Mouse (Mus musculus) CH12F3 (cell line): ENCODE data around the gene Fam84b.
"Not testable (repeated sequence)": the region's sequence is repeated elsewhere in the genome, so short reads cannot be mapped to it uniquely, and the experiment has no call there.

Experiments used
- in situ Hi-C: fragments of 300-500 bp; cut with MboI; formaldehyde crosslinking; loops from 2 replicates; pipeline ENCODE4 v1.14.3; 2020; ENCODE audit warnings: low sequenced_read_pairs

The Fam84b gene

DNA sequence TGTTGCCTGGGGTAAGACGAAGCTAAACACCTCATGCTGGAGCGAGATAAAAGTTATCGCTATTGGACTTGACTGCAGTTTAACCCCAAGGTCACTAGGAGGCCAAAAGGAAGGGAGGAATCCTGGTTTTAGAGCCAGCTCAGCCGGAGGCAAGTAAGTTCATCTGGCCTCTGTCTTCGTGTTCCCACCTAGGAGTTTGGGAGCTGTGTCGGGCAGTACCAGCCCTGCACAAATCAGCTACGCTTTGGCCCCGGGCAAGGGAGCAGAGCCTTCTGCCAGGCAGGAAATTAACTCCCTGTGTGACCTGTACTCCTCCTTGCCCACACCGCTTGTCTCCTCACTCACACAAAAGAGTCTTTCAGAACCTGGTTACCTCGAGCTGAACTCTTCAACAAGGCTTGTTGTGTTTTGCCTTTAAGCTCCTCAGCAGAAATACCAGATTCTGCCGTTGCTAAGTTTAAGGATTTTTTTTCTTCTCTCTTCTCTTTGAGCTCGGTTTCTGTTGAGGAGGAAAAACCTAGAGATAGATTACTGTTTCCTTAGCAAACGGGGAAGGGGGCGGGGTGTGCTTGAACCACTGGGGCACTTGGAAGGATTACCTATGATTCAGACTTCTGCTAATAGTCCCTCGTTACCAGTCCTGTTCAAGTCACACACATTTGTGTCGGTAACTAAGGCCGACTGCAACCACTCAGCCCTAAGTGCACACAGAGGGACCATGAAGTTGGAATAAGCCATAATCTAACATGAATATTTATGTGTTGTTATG lies at the start of gene Fam84b:
Fam84b (minus strand) TSS at position 548 of the 769 bp plus-strand sequence.
- in situ Hi-C loops, result no loop called here

GRCm38 (mm10) chr15:60898187-60898965 lies 44.8 kb upstream of the Fam84b start:
- in situ Hi-C loops, result no loop called here

GRCm38 (mm10) chr15:60896040-60896439 lies 42.5 kb upstream of the Fam84b start:
- in situ Hi-C loops, result no loop called here

GRCm38 (mm10) chr15:60892976-60893463 lies 39.4 kb upstream of the Fam84b start:
- in situ Hi-C loops, result no loop called here

DNA sequence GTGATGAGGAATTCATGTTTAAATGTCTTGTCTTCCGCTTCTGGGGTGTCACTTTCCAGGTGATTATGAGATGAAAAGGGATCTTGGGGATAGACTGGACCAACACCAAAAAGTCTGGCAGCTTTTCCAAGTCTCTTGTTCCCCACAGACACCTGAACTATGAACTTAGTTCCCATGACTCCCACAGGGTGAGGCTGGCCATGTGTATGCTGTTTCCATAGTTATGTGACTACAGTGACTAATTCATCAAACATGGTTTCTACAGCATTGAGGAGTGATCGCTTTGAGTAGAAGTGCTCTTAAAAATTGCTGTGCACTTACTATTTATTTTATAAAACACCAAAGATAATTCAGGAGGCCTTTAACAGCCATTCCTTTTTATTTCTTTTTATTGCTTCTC lies 35.1 kb upstream of the Fam84b start:
- in situ Hi-C loops, result no loop called here

- in situ Hi-C loops, result no loop called here
These were observed 22.1 kb upstream of the Fam84b start for GRCm38 (mm10) chr15:60875721-60876120.

- in situ Hi-C loops, result no loop called here
These were observed 8.8 kb upstream of the Fam84b start for GRCm38 (mm10) chr15:60862417-60862816.

DNA sequence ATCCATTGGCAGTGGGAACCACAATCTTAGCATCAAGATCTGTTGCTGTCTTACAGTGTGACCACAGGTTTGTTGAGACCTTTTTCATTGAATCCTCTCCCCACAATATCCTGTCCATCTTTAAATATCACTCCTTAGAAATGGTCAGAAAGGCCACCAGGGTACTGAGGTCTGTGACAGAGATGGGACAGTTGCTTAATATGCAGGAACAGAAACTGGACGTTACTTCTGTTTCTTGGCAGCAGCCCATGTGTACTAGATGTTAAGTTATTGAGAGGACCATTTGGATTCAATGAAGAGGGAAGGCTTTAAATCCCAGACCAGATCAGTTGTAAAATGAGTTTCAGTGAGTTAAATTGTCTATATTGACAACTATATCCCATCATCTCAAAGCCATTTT lies 1.5 kb upstream of the Fam84b start:
- in situ Hi-C loops, result no loop called here

DNA sequence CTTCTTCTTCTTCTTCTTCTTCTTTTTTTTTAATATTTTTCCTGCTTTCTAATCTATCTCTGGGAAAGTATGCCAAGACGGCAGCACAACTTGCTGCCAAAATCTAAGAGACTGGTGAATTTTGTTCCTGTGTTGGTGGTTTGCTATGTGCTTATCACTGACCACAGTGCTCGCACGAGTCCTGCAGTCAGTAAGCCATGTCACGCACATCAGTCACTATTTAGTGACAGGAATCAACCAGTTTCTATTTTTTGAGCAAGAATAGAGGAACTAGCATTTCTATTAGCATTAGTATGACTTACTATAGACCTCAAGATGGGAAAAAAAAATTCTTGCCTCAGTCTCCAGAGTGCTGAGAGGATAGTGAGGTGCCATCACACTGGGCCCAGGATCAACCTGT lies 573 bp upstream of the Fam84b start:
- in situ Hi-C loops, result no loop called here

- in situ Hi-C loops, result no loop called here
These were observed 4.9 kb downstream of the Fam84b start for GRCm38 (mm10) chr15:60848630-60849029.

DNA sequence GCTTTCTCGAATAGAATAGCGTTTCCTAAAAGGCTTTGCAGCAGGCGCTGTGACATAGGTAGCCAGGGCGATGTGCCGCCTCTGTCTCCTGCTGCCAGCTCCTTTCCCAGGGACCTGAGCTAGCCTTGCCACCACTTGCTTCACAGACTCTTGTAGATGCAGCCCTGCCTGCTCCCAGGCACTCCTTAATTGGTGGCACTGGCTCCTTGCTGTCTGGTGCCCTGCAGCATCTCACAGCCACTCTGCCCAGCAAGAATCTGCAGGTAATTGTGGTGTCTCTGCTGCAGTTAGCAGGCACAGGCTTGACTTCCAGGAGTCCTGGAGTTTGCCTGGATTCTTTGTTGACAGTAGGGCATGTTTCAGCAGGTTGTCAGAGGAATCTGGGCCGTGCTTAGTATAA lies 7.3 kb downstream of the Fam84b start:
- in situ Hi-C loops, result no loop called here

DNA sequence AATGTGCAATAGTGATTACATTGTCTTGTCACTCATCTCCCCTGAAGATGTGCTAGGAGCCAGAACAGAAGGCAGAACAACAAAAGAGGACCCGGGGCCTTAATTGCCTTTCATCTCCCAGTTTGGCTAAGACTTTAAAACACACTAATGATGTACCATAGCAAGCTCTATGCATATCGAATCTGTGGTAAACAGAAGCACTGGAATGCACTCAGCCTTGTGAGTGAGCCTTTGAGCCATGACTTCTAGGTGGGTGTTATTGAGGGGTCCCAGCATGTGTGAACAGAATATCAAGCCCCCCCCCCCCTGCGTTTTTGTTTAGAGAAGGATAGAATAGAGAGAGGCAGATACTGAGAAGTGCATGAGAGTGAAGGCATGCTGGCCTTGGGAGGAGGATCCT lies 7.7 kb downstream of the Fam84b start:
- in situ Hi-C loops, result no loop called here

DNA sequence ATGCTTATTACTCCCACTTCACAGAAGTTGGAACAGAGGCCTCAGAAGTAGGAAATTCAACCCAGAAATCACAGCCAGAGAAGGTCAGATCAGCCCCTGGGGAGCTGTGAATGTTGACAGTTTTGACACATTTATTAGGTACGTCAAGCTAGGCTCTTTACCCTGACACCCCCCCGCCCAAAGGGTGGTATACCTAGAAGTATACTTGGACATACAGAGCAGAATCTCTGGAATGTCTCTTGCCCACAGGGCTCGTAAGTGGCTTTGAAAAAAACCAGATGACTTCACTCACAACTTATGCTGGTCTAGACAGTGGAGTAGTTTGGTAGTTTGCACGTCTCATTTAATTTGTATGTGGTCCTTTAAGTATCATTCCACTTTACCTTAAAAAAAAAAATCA lies 11.8 kb downstream of the Fam84b start:
- in situ Hi-C loops, result no loop called here

DNA sequence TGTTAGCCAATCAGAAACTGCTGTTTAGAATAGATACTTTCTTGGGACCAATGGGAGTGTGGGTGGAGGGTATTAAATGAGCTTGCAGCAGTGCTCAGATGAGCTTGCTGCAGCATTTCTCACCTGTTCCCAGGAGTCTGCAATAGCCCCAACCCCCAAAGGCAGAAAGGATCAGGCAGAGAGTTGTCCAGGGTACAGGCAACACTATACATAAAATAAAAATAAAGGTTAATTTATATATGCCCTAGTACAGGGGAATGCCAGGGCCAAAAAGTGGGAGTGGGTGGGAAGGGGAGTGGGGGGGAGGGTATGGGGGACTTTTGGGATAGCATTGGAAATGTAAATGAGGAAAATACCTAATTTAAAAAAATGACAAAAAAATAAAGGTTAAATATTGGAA lies 12.3 kb downstream of the Fam84b start:
- in situ Hi-C loops, result not testable (repeated sequence)

DNA sequence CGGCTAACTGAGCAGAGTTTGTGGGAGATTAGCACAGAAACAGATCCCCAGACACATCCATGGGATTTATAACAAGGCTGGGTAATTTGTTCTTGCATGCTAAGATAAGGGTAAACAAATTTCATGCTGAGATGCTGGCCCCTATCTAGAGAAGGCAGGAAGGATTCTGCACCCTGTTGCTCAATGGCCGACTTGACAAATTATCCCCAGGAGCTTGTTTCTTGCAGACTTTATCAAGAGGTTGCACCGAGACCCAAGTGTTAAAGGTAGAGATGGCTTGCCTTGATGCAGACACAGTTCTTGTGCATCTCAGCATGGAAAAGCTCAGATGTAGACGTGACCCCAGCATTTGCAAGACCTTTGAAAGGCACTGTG lies 13.3 kb downstream of the Fam84b start:
- in situ Hi-C loops, result no loop called here

GRCm38 (mm10) chr15:60839539-60840295 lies 13.9 kb downstream of the Fam84b start:
- in situ Hi-C loops, result no loop called here

DNA sequence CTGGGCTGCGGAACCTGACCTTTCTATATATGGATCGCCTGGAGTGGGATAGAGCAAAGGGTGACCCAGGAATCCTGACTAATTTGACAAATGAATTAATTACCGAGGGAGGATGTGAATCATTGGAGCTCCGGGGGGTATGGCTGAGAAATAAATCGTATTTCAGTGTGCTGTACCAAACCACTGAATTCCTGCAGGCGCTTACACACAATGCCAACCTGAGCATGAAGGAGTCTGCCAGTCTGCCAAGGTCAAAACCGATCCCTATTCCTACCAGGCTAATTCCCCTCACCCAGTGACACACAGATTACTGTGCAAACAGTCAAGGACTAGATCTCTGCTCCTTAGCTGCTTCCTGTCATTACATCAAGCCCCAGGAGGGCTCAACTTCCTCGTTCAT lies 15.4 kb downstream of the Fam84b start:
- in situ Hi-C loops, result no loop called here

DNA sequence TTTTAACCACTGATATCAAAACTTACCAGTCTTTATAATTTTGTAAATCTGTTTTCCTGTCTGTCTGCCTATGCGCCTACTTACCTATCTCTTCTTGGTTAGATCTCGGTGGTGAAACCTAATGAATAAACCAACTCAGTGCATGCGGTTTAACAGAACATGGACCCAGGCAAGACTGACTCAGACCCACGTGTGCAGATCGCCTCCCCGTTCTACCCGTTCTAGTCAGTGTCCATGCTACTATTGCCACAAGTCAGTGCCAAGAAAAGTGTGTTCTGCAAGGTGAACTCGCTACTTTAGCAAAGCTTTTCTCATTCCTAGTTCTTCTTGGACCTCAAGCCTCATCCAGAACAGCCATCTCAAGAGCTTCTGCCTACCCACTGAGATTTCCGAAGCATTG lies 15.9 kb downstream of the Fam84b start:
- in situ Hi-C loops, result no loop called here

DNA sequence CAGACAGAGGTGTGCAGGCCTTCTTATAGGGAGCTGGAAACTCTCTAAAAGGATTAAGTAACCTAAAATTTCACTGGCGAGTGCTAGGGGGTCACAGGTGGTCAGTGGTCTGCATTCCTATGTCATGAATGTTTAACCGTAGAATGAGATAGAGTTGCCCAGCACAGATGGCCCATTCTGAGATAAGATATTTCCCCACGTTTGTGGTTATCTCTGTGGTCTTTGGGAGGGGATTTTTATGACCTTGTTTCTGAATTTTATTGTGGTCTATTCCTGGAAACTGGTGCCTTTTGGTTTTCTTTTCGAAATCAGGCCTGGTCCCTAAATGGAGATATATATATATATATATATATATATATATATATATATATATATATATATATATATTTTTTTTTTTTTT lies 17.3 kb downstream of the Fam84b start:
- in situ Hi-C loops, result no loop called here

GRCm38 (mm10) chr15:60834598-60835571 lies 18.7 kb downstream of the Fam84b start:
- in situ Hi-C loops, result no loop called here
